In the genomic region with DNA sequence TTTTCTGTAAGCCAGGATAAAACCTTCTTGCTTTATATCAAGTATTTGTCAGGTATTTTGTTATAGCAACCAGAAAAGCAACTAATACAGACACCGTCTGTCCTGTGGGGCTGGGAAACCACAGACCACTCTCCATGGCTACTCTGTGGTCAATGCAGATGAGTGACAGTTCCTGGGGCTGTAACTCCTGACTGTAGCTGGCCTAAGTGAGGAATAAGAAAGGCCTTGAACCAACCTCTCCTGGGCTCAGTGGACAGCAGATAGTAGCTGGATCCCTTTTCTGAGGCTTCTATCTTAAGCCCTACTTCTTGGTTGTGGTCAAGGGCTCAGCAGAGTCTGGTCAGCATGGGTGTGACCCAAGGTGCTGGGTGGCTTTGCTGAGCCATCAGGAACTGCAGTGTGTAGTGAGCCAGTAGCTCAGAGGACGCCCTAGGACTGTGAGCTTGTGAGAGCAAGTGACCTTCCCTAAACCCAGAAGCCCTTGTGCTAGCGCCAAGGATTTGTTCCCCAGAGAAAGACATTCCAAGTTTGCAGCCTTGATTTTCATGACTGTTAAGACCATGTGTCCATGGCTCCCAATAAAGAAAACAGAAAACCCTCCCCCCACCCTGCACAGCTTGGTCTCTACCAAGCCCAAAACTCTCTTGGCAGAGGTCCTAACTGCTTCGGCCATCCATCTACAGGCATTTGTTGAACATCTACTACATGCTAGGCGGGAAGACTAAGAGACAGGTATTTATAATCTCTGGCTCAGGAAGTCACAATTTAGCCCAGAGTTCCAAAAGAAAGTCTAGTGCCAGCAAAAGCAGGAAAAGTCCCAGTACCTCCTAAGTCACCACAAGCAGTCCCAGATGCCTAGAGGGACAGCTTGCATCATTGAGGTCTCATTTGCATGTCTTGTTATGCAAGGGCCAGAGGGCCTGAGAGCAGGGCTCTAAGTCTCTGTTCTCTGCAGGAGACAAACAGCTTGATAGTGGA, we compare ENCODE assay signal across 11 mouse cellular contexts. TPM values are rescaled to one million over a fixed set of nuclear protein-coding genes. Genes with fewer than 3 reads are reported as not detected.
DNase-seq lines count a peak whose midpoint lies in the region; ATAC-seq and TF ChIP-seq lines count a peak whose summit lies in the region.
"Had no signal": no experiment of that assay in that cellular context is flagged by ENCODE, and none has a peak within 500 bp of the region (broad histone marks: within the 10 kb centered on the region; RNA-seq: fewer than 3 reads in every experiment).

No protein-coding gene starts in this region.

- H3K9ac ChIP-seq in heart, embryonic 12.5 days = no peak overlapping the region
- H3K9ac ChIP-seq in ES-Bruce4 (ENCODE audit: low read depth, poor library complexity, severe bottlenecking) = no peak overlapping the region

- H3K4me2 ChIP-seq in heart, embryonic 12.5 days = no peak overlapping the region

- H3K4me3 ChIP-seq in heart, embryonic 12.5 days = no peak overlapping the region
- no peak overlapping the region for H3K4me3 ChIP-seq in ES-Bruce4 (ENCODE audit: low read depth, low read length)
- H3K4me3 ChIP-seq in brown adipose tissue, adult 24 weeks (ENCODE audit: insufficient read depth, low read depth, low read length) = no peak overlapping the region
- H3K4me3 ChIP-seq: myocyte had no signal

- no peak for TF ChIP-seq CTCF in ES-Bruce4 (IDR thresholded peaks at IDR 0.05; ENCODE audit: low read depth, low read length)

- intact Hi-C loops in left cerebral cortex, postnatal 36 days (cut with DNase I) = no loop called here

- H3K27me3 ChIP-seq in heart, embryonic 12.5 days (replicated peaks) = 0 out of 2 replicates have a peak, but pooled peaks cover under 1% of the 10 kb centered on the region
- no peaks in the 10 kb centered on the region for H3K27me3 ChIP-seq in ES-Bruce4 (ENCODE audit: control insufficient read depth, insufficient read depth, low read length, poor library complexity, severe bottlenecking)

- no peak for TF ChIP-seq POLR2A in ES-Bruce4 (IDR thresholded peaks at IDR 0.05; ENCODE audit: insufficient read depth, low read length)

- peak; percentile 62; the same call in 1 of the 2 replicates for TF ChIP-seq EP300 in ES-Bruce4 (IDR thresholded peaks at IDR 0.05; ENCODE audit: insufficient read depth, low read depth, low read length)

- H3K9me3 ChIP-seq in heart, embryonic 12.5 days (replicated peaks) = 0 out of 2 replicates have a peak, but pooled peaks cover 3% of the 10 kb centered on the region
- H3K9me3 ChIP-seq in ES-Bruce4 (replicated peaks; ENCODE audit: control insufficient read depth, insufficient read depth, low read length, poor library complexity, severe bottlenecking) = no peaks in the 10 kb centered on the region

- no peak overlapping the region for H3K27ac ChIP-seq in heart, embryonic 12.5 days (ENCODE audit: poor library complexity, severe bottlenecking)
- H3K27ac ChIP-seq in ES-Bruce4 (ENCODE audit: insufficient read depth, low read length) = no peak overlapping the region
- peak overlapping the region; percentile 71 for H3K27ac ChIP-seq in brown adipose tissue, adult 24 weeks (replicated peaks; ENCODE audit: low read depth, low read length)

- 78% methylated on average over 5 of the region's 5 CpGs for WGBS in heart, embryonic 12.5 days

- peaks cover 6% of the 10 kb centered on the region; the same call in 1 of the 2 replicates for H3K4me1 ChIP-seq in heart, embryonic 12.5 days (replicated peaks)
- peaks cover 3% of the 10 kb centered on the region for H3K4me1 ChIP-seq in ES-Bruce4 (ENCODE audit: control insufficient read depth, insufficient read depth, low read length)
- H3K4me1 ChIP-seq in brown adipose tissue, adult 24 weeks (ENCODE audit: control insufficient read depth, insufficient read depth, insufficient read length, low read length) = peaks cover 6% of the 10 kb centered on the region

- ATAC-seq in heart, embryonic 12.5 days (ENCODE audit: insufficient number of reproducible peaks, low FRiP score) = no peak
- no peak for ATAC-seq in CD4-positive, CD25-positive, alpha-beta regulatory T cell, adult 4 months

- H3K36me3 ChIP-seq in heart, embryonic 12.5 days = no peaks in the 10 kb centered on the region
- H3K36me3 ChIP-seq in ES-Bruce4 (ENCODE audit: control insufficient read depth, insufficient read depth, low read length, poor library complexity, severe bottlenecking) = no peaks in the 10 kb centered on the region

- peak; percentile 64 to 79 for DNase-seq in heart, adult 18-20 months
- DNase-seq in lung, postnatal 10 days = peak; percentile 54
- DNase-seq in left cerebral cortex, postnatal 36 days (ENCODE audit: low spot score in 2 of 2) = no peak
- no peak for DNase-seq in B cell, adult 2 months
- DNase-seq: cerebellum, postnatal 25 days had no signal

RNA-seq across cellular contexts. Expression of gene Icosl, which starts 27.1 kb away (rescaled TPM):
- total RNA-seq in heart, adult 18-20 months (2021) = 1 to 10 TPM; 5.7 to 8.4 TPM
- polyA plus RNA-seq in heart, embryonic 12.5 days (2016; fragmentation: Nextera tagmentation; extraction: Ambion mirVana) = 1.5 and 1.6 TPM in 2 replicates
- polyA plus RNA-seq in ES-Bruce4 (2011; ENCODE audit: insufficient read depth, insufficient read length, low read depth, missing spikeins) = 12.7 and 13.5 TPM in 2 replicates
- polyA plus RNA-seq in brown adipose tissue, adult 24 weeks (2012; ENCODE audit: insufficient read depth, insufficient read length, missing spikeins) = 1.1 and 1.3 TPM in 2 replicates
- 1 to 10 TPM; 1.9 to 2.2 TPM for total RNA-seq in left cerebral cortex, postnatal 36 days (2021)
- polyA plus RNA-seq in CD4-positive, CD25-positive, alpha-beta regulatory T cell, adult 4 months (2017; shearing (Covaris generic)) = 10 to 100 TPM in 1 of 2 experiments, 1 to 10 TPM in 1; 8.8 to 19.3 TPM

RNA-seq across cellular contexts. Expression of gene Aire, which starts 52.8 kb away (rescaled TPM):
- total RNA-seq in heart, adult 18-20 months (2021) = not detected
- 0.42 TPM in 1 of 2 replicates, not detected in the other for polyA plus RNA-seq in heart, embryonic 12.5 days (2016; fragmentation: Nextera tagmentation; extraction: Ambion mirVana)
- polyA plus RNA-seq in ES-Bruce4 (2011; ENCODE audit: insufficient read depth, insufficient read length, low read depth, missing spikeins) = 20.9 and 23.5 TPM in 2 replicates
- polyA plus RNA-seq in brown adipose tissue, adult 24 weeks (2012; ENCODE audit: insufficient read depth, insufficient read length, missing spikeins) = not detected in 2 replicates
- total RNA-seq in left cerebral cortex, postnatal 36 days (2021) = under 1 TPM in 1 of 2 experiments, not detected in 1; 0.25 TPM
- polyA plus RNA-seq in CD4-positive, CD25-positive, alpha-beta regulatory T cell, adult 4 months (2017; shearing (Covaris generic)) = under 1 TPM in 1 of 2 experiments, not detected in 1; 0.33 TPM

RNA-seq across cellular contexts. Expression of gene Dnmt3l, which starts 54.5 kb away (rescaled TPM):
- not detected for total RNA-seq in heart, adult 18-20 months (2021)
- polyA plus RNA-seq in heart, embryonic 12.5 days (2016; fragmentation: Nextera tagmentation; extraction: Ambion mirVana) = not detected in 2 replicates
- polyA plus RNA-seq in ES-Bruce4 (2011; ENCODE audit: insufficient read depth, insufficient read length, low read depth, missing spikeins) = 175 and 179 TPM in 2 replicates
- polyA plus RNA-seq in brown adipose tissue, adult 24 weeks (2012; ENCODE audit: insufficient read depth, insufficient read length, missing spikeins) = 2.3 and 2.7 TPM in 2 replicates
- total RNA-seq in left cerebral cortex, postnatal 36 days (2021) = not detected
- polyA plus RNA-seq in CD4-positive, CD25-positive, alpha-beta regulatory T cell, adult 4 months (2017; shearing (Covaris generic)) = not detected
- polyA plus RNA-seq: heart, embryonic 14.5 days had no signal

Comparison
In these comparisons a context has a peak if more than half of its experiments do, and no peak if none do; other contexts are left out.
1. DNase-seq: peak in heart, adult 18-20 months (2 of 2) and lung, postnatal 10 days (single experiment); none in left cerebral cortex, postnatal 36 days (0 of 2) and B cell, adult 2 months (0 of 2).
2. RNA of gene Aire, which starts 52.8 kb away (polyA plus RNA-seq): 20.9 to 23.5 TPM in ES-Bruce4; 0.33 TPM in CD4-positive, CD25-positive, alpha-beta regulatory T cell, adult 4 months, 0.42 TPM in heart, embryonic 12.5 days and not detected in brown adipose tissue, adult 24 weeks; every median in the first group is over 10 times any median in the second.
3. RNA of gene Dnmt3l, which starts 54.5 kb away (polyA plus RNA-seq): 175 to 179 TPM in ES-Bruce4; 2.3 to 2.7 TPM in brown adipose tissue, adult 24 weeks, not detected in heart, embryonic 12.5 days and not detected in CD4-positive, CD25-positive, alpha-beta regulatory T cell, adult 4 months; every median in the first group is over 10 times any median in the second.